Mouse (Mus musculus) neural tube, embryonic 15.5 days (tissue): ENCODE measurements around the gene Cilp. TPM values are rescaled to one million over a fixed set of nuclear protein-coding genes. Genes with fewer than 3 reads are reported as not detected.
A peak's percentile ranks its signal among the peaks of the same experiment; 100 is the strongest.
"Not testable (repeated sequence)": the region's sequence is repeated elsewhere in the genome, so short reads cannot be mapped to it uniquely, and the experiment has no call there.

Experiments
- ATAC-seq: fragments of 200-750 bp; cut with Nextera tagmentation; 2 replicates; pipeline ENCODE4 v1.8.0; 2017; ENCODE audit warnings: mild to moderate bottlenecking, moderate TSS enrichment, moderate library complexity; ENCODE audit not compliant: low FRiP score
- H3K27ac ChIP-seq: fragments of 300-500 bp; sonication (generic); replicated peaks from 2 replicates; pipeline ENCODE4 v1.5.1; 2015; ENCODE audit warnings: mild to moderate bottlenecking, inconsistent platforms
- H3K27me3 ChIP-seq: fragments of 300-500 bp; sonication (generic); replicated peaks from 2 replicates; pipeline ENCODE4 v1.6.1; 2015; ENCODE audit warnings: inconsistent platforms
- H3K36me3 ChIP-seq: fragments of 300-500 bp; sonication (generic); 2 replicates; pipeline ENCODE4 v1.6.1; 2015; ENCODE audit warnings: inconsistent platforms
- H3K4me1 ChIP-seq: fragments of 300-500 bp; sonication (generic); 2 replicates; pipeline ENCODE4 v1.6.1; 2015; ENCODE audit warnings: inconsistent platforms
- H3K4me2 ChIP-seq: fragments of 300-500 bp; sonication (generic); 2 replicates; pipeline ENCODE4 v1.6.1; 2015; ENCODE audit warnings: inconsistent platforms, mild to moderate bottlenecking, moderate library complexity
- H3K4me3 ChIP-seq: fragments of 300-500 bp; sonication (generic); replicated peaks from 2 replicates; pipeline ENCODE4 v1.5.1; 2015; ENCODE audit warnings: mild to moderate bottlenecking, inconsistent platforms
- H3K9ac ChIP-seq: fragments of 300-500 bp; sonication (generic); replicated peaks from 2 replicates; pipeline ENCODE4 v1.6.1; 2015; ENCODE audit warnings: mild to moderate bottlenecking, inconsistent platforms
- H3K9me3 ChIP-seq: fragments of 300-500 bp; sonication (generic); replicated peaks from 2 replicates; pipeline ENCODE4 v1.6.1; 2016; ENCODE audit warnings: inconsistent platforms
- WGBS: fragments of 180-500 bp; shearing (Covaris S2); methylation state at CpG from one replicate; pipeline ENCODE4 v1.1.7; 2015; ENCODE audit warnings: mixed read lengths; 5-methylcytosine and 5-hydroxymethylcytosine counted together
- polyA plus RNA-seq: library from polyadenylated mRNA; unstranded; fragments of >200 nt; fragmentation: Nextera tagmentation; extraction: Ambion mirVana; gene quantifications from 2 replicates; pipeline ENCODE4 v1.2.1, GENCODE M21; 2015

The Cilp gene
- polyA plus RNA-seq: 0.58 and 0.79 TPM in 2 replicates

DNA sequence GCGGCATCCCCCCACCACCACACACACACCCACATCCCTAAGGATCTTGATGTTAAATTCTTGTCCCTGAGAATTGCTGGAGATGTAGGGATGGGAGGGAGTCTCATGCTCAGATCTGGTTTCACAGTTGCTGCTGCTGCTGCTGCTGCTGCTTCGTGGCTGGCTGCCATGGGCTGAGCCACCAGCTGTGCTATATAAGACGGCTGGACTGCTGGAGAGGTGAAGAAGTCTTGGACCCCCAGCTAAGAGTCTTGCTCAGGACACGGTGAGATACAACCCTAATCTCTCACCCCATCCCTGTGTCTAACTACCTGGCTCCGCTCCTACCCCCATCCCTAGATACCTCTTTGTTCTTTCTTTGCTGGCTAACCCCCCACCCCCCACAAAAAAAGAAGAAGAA lies at the start of gene Cilp:
TSS of gene Cilp (plus strand) at position 222 of the 400 bp plus-strand sequence.
- Histone ChIP-seq H3K4me2 (no peak within 1 kb of the TSS), H3K4me1 (peaks cover 22% of the 10 kb centered on the region), H3K27me3 (no peaks in the 10 kb centered on the region), H3K36me3 (no peaks in the 10 kb centered on the region), H3K9ac (no peak within 1 kb of the TSS), H3K9me3 (no peaks in the 10 kb centered on the region), H3K4me3 (no peak within 1 kb of the TSS), H3K27ac (no peak within 1 kb of the TSS)
- no peak for ATAC-seq
- 61% methylated on average over 5 of the region's 5 CpGs for WGBS

DNA sequence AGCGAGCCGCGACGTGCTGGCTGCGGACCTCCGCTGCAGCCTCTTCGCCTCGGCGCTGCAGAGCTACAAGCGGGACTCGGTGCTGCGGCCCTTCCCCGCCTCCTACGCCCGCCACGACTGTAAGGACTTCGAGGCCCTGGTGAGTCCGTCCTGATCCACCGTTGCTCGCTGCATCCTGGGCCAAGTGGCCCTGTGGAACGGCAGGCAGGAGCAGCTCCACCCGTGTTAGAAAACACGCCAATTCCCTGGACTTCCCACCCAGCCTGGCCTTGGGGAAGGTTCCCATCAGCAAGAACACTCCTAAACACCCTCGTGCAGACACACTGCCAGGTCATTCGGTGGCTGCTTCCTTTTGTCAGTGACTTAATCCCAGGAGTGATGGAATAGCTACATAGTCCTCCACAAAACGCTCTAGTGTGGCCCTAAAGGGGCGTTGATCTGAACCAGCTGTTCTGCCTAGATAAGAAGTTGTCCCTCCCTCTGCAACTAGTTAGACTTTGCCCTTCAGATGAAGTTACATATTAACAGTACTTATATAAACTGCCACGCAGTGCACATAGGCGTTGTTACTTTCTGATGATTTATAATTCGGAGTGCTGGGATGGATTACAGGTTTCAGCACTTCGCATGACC lies 49.4 kb upstream of the Cilp start:
- 9% methylated on average over 30 of the region's 31 CpGs for WGBS
- Histone ChIP-seq H3K36me3 (no peaks in the 10 kb centered on the region), H3K9me3 (no peaks in the 10 kb centered on the region), H3K4me2 (peak overlapping the region; percentile 94), H3K4me1 (peaks cover 29% of the 10 kb centered on the region), H3K27me3 (no peaks in the 10 kb centered on the region), H3K4me3 (peak overlapping the region; percentile 57), H3K9ac (peak overlapping the region; percentile 85), H3K27ac (peak overlapping the region; percentile 90)
- peak; percentile 21 for ATAC-seq

DNA sequence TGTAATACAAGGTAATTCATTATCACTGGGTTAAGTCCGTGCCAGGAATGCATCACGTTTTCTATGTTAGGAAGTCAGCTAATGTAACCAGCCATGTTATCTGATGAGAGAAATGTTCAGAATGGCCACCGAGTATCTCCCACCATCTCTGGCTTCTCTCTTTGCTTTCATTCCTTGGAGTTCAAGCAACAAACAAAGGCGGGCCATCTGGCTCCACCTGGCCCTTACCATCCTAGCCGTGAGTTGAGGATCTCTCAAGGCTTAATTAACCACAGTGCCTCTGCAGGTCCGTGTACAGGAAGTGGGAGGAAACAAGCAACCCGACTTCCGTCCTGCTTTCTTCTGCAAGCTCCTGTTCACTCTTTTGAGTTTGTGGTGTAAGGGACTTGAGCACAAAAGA lies 48.0 kb upstream of the Cilp start:
- Histone ChIP-seq H3K4me3 (no peak overlapping the region), H3K36me3 (no peaks in the 10 kb centered on the region), H3K9me3 (no peaks in the 10 kb centered on the region), H3K4me2 (no peak overlapping the region), H3K9ac (no peak overlapping the region), H3K27me3 (no peaks in the 10 kb centered on the region), H3K4me1 (peaks cover 29% of the 10 kb centered on the region), H3K27ac (no peak overlapping the region)
- no peak for ATAC-seq
- 79% methylated on average over 8 of the region's 8 CpGs for WGBS

DNA sequence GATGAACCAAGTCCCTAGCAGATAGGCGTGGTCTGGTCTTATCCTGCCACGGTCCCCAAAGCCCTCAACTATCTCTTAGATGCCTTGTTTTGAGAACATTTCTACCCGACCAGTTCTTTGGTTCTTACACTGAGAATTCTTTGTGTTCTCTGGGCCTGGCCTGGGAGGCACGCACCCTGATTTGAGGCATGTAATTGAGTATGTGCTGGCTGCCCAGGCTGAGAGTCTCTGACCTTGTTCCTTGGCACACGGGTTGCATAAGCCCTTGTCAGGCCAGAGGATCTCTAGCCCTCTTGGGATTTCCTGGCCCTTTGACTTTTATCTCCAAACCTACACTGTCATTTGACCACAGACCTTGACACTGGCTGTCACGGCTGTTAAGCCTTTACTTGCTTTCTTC lies 47.3 kb upstream of the Cilp start:
- no peak overlapping the region for H3K4me2 ChIP-seq
- no peak overlapping the region for H3K4me3 ChIP-seq
- 68% methylated on average over 6 of the region's 6 CpGs for WGBS

DNA sequence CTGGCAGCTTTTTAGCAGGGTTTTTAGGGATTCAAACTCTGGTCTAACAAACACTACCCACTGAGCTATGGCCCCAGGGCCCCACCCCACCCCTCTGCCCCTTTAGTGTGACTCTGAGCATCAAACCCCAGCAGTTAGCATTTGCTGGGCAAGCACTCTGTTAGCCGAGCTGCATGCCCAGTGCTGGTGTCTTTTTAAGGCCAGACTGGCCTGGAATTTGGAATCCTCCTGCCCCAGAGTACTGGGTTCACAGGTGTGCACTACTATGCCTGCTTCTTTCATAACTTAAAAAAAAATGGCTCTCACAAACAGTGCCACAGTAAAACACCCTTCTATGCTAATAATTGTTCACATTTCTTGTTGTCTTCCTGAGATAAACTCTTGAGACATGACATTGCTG lies 46.1 kb upstream of the Cilp start:
- no peak overlapping the region for H3K9ac ChIP-seq
- H3K4me1 ChIP-seq: peaks cover 29% of the 10 kb centered on the region
- no peak overlapping the region for H3K27ac ChIP-seq
- no peak for ATAC-seq
- no peak overlapping the region for H3K4me2 ChIP-seq
- no peak overlapping the region for H3K4me3 ChIP-seq
- 63% methylated on average over 1 of the region's 1 CpGs for WGBS
- H3K27me3 ChIP-seq: no peaks in the 10 kb centered on the region
- H3K9me3 ChIP-seq: no peaks in the 10 kb centered on the region
- no peaks in the 10 kb centered on the region for H3K36me3 ChIP-seq

More for the DNA sequence above, 47.3 kb upstream of the Cilp start:
- no peaks in the 10 kb centered on the region for H3K27me3 ChIP-seq
- no peaks in the 10 kb centered on the region for H3K9me3 ChIP-seq
- H3K4me1 ChIP-seq: peaks cover 29% of the 10 kb centered on the region
- ATAC-seq: no peak
- H3K27ac ChIP-seq: no peak overlapping the region
- H3K36me3 ChIP-seq: no peaks in the 10 kb centered on the region
- no peak overlapping the region for H3K9ac ChIP-seq

DNA sequence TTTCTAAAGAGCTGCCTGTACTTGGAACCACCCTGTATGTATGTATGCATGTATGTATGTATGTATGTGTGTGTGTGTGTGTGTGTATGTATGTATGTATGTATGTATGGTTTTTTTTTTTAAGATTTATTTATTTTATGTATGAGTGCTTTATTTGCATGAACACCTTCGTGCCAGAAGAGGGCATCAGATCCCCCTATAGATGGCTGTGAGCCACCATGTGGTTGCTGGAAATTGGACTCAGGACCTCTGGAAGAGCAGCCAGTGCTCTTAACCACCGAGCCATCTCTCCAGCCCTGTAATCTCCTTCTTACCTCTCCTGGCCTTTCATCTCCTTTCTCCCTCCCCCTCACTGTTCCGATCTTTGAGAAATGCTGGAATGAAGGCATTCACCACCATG lies 44.6 kb upstream of the Cilp start:
- H3K9ac ChIP-seq, H3K27ac ChIP-seq, H3K27me3 ChIP-seq, H3K9me3 ChIP-seq, H3K4me3 ChIP-seq, H3K4me2 ChIP-seq, ATAC-seq, H3K36me3 ChIP-seq: not testable (repeated sequence)
- WGBS: 53% methylated on average over 3 of the region's 3 CpGs
- peaks cover 23% of the 10 kb centered on the region for H3K4me1 ChIP-seq

DNA sequence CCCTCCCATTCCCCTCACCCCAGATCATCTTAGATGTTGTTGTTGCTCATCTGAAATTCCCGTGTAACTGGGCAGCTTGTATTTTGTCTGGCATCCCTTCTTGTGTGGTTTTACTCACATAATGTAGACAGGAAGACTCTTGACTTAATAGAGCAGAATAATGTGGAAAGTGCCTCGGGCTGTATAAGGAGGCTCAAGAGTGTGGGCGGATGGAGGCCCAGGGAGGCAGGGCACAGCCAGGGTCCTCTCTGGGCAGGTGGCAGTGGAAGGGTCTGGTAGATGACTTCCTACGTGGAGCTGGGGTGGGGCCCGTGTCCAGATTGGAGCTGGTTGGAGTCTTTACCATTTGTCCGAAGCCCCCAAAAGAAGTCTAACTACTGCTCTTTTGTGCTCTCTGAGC lies 41.1 kb upstream of the Cilp start:
- ATAC-seq: no peak
- H3K4me3 ChIP-seq: no peak overlapping the region
- H3K4me1 ChIP-seq: 0 out of 2 replicates have a peak, but pooled peaks cover under 1% of the 10 kb centered on the region
- no peak overlapping the region for H3K27ac ChIP-seq
- no peak overlapping the region for H3K4me2 ChIP-seq
- no peak overlapping the region for H3K9ac ChIP-seq
- 86% methylated on average over 6 of the region's 6 CpGs for WGBS
- H3K9me3 ChIP-seq: no peaks in the 10 kb centered on the region
- no peaks in the 10 kb centered on the region for H3K27me3 ChIP-seq
- 0 out of 2 replicates have a peak, but pooled peaks cover 6% of the 10 kb centered on the region for H3K36me3 ChIP-seq

DNA sequence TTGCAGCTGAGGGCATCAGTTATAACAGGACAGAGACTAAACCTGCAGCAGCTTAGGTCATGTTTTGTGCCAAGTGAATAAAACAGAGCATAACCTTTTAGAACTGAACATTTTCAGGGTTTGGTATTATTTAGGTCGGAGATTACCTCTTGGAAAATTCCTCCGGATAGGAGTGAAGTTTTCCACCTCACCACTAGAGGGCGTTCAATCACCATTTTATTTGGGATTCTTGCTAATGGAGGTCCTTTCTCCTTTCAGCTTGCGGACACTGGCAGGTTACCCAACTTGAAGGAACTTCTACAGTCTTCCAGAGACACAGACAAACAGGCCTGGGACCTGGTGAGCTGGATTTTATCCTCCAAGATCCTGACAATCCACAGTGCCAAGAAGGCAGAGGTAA lies 39.2 kb upstream of the Cilp start:
- H3K4me2 ChIP-seq: no peak overlapping the region
- no peaks in the 10 kb centered on the region for H3K4me1 ChIP-seq
- H3K27me3 ChIP-seq: no peaks in the 10 kb centered on the region
- WGBS: 38% methylated on average over 4 of the region's 4 CpGs
- no peak overlapping the region for H3K27ac ChIP-seq
- no peak overlapping the region for H3K4me3 ChIP-seq
- no peak overlapping the region for H3K9ac ChIP-seq
- no peaks in the 10 kb centered on the region for H3K9me3 ChIP-seq
- ATAC-seq: no peak
- H3K36me3 ChIP-seq: peaks cover 22% of the 10 kb centered on the region

DNA sequence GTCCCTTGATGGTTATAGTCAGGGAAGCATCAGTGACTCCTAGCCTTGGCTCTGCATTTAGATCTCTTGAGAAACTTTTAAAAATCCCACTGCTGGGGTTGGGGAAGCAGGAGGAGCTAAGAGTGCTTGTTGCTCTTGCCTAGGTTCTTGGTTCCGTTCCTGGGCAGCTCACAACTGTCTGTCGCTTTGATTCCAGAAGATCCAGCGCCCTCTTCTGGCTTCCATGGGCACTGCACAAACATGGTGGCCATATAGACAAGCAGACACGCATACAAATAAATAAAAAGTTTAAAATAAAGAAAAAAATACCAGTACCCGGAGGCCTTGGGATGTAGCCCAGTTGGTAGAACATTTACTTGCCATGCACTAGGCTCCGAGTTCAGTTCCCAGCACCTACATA lies 34.7 kb upstream of the Cilp start:
- no peaks in the 10 kb centered on the region for H3K27me3 ChIP-seq
- H3K9ac ChIP-seq: no peak overlapping the region
- no peak overlapping the region for H3K4me3 ChIP-seq
- no peak for ATAC-seq
- H3K4me1 ChIP-seq: no peaks in the 10 kb centered on the region
- H3K27ac ChIP-seq: no peak overlapping the region
- peaks cover 35% of the 10 kb centered on the region for H3K36me3 ChIP-seq
- WGBS: 79% methylated on average over 6 of the region's 6 CpGs
- no peak overlapping the region for H3K4me2 ChIP-seq
- H3K9me3 ChIP-seq: no peaks in the 10 kb centered on the region

DNA sequence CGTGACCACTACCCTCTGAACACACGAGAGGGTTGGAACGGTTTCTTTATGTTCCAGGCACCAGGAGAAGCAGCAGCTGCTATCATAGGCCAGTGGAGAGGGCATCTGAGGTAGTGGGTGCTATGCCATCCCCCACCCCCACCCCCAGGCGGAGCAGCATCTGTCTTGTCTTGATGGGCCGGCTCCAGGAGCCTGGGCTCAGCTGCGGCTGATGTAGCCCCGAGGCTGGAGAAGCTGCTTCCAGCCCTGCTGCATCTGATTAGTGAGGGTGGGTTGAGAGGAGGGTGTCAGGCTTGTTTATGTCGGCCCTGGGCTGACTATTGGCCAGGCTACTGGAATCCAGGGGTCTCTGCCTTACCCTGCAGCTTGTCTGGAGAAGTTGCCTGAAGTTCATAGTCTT lies 33.7 kb upstream of the Cilp start:
- H3K4me2 ChIP-seq: no peak overlapping the region
- no peak overlapping the region for H3K4me3 ChIP-seq
- ATAC-seq: no peak
- no peaks in the 10 kb centered on the region for H3K4me1 ChIP-seq
- H3K27me3 ChIP-seq: no peaks in the 10 kb centered on the region
- peaks cover 37% of the 10 kb centered on the region for H3K36me3 ChIP-seq
- no peaks in the 10 kb centered on the region for H3K9me3 ChIP-seq
- 27% methylated on average over 8 of the region's 8 CpGs for WGBS
- H3K27ac ChIP-seq: no peak overlapping the region
- H3K9ac ChIP-seq: no peak overlapping the region

DNA sequence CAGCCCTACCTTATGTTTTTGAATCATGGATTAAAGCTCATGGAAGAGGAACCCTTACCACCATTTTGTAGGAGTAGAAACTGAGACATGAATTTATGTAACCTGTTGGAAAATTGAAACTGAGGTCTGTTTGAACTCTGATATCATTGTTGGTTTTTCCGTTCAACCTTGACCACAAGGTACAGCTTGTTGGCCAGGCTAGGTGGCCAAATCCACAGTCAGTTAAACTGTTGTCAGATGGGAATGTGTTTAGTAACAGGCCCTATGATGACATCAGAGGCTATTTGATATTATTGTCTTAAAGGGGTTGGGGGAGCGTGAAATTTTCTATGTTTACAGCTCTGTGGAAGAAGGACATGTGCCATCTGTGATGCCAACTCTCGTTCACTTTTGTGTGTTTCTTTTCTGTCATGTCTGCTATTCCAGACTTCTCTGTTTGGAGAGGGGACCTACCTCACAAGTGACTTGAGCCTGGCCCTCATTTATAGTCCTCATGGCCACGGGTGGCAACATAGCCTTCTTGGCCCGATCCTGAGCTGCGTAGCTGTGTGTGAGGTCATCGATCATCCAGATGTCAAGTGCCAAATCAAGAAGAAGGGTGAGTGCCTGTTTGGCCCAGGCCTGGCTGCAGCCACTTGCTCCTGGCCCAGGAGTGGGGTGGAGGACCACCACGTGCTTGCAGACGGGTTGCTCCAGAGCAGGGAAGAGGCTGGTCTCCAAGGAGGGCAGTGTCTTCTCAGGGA lies 31.6 kb upstream of the Cilp start:
- no peaks in the 10 kb centered on the region for H3K27me3 ChIP-seq
- H3K4me2 ChIP-seq: no peak overlapping the region
- no peaks in the 10 kb centered on the region for H3K9me3 ChIP-seq
- H3K9ac ChIP-seq: no peak overlapping the region
- peaks cover 10% of the 10 kb centered on the region for H3K4me1 ChIP-seq
- no peak for ATAC-seq
- H3K36me3 ChIP-seq: peaks cover 32% of the 10 kb centered on the region
- H3K4me3 ChIP-seq: no peak overlapping the region
- WGBS: 93% methylated on average over 9 of the region's 9 CpGs
- H3K27ac ChIP-seq: no peak overlapping the region

DNA sequence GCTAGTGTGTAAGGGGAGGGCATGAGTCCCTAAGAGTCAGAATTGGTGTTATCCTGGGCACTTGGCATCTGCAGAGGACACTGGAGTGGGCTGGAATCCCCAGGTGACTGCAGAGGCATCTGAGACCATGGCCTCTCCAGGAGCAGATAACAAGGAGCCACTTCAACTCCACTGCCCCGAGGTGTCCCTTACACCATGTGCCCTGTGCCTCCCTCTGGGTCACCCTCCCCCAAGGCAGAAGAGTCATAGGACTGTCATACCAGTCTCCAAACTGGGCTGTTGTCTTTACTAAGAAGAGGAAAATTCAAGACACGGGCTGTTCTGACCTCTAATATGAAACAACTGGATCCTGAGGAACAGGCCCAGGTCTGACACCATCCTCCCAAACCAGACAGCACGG lies 30.2 kb upstream of the Cilp start:
- no peak for ATAC-seq

More for the DNA sequence above, 30.2 kb upstream of the Cilp start:
- no peak overlapping the region for H3K4me3 ChIP-seq
- H3K4me1 ChIP-seq: peaks cover 15% of the 10 kb centered on the region
- H3K9me3 ChIP-seq: no peaks in the 10 kb centered on the region
- H3K9ac ChIP-seq: no peak overlapping the region
- H3K4me2 ChIP-seq: no peak overlapping the region
- H3K27ac ChIP-seq: no peak overlapping the region
- H3K36me3 ChIP-seq: peaks cover 26% of the 10 kb centered on the region
- 88% methylated on average over 3 of the region's 3 CpGs for WGBS
- no peaks in the 10 kb centered on the region for H3K27me3 ChIP-seq
